Mouse (Mus musculus) right cerebral cortex, postnatal 14 days (tissue): ENCODE results near the gene Anxa4.
A peak's percentile ranks its signal among the peaks of the same experiment; 100 is the strongest.

Experiments
- DNase-seq: peaks from one replicate; pipeline ENCODE4 v3.0.0; 2022

The Anxa4 gene

GRCm38 (mm10) chr6:86749817-86750216, 43.6 kb downstream of the Anxa4 start:
- no peak for DNase-seq

- peak; percentile 33 for DNase-seq
These were observed 46.2 kb downstream of the Anxa4 start for GRCm38 (mm10) chr6:86747171-86747570.

- DNase-seq, result no peak
These were observed 52.7 kb downstream of the Anxa4 start for GRCm38 (mm10) chr6:86740652-86741051.

GRCm38 (mm10) chr6:86736830-86737229, 56.6 kb downstream of the Anxa4 start:
- no peak for DNase-seq

- no peak for DNase-seq
These were observed 57.1 kb downstream of the Anxa4 start for GRCm38 (mm10) chr6:86736313-86736712.

GRCm38 (mm10) chr6:86733183-86733876, 60.1 kb downstream of the Anxa4 start, which contains the start of gene Gmcl1:
Gmcl1 (minus strand) TSS chr6:86733383.
- DNase-seq, result peak; percentile 93

- DNase-seq, result peak; percentile 49
These were observed 60.9 kb downstream of the Anxa4 start for GRCm38 (mm10) chr6:86732276-86733173.

- DNase-seq, result no peak
These were observed 64.7 kb downstream of the Anxa4 start for GRCm38 (mm10) chr6:86728711-86729110.

- DNase-seq, result no peak
These were observed 71.4 kb downstream of the Anxa4 start for GRCm38 (mm10) chr6:86721977-86722376.

GRCm38 (mm10) chr6:86708072-86708774, 85.2 kb downstream of the Anxa4 start:
- DNase-seq, result no peak

- no peak for DNase-seq
These were observed 90.8 kb downstream of the Anxa4 start for GRCm38 (mm10) chr6:86702577-86702976.

GRCm38 (mm10) chr6:86697903-86698302, 95.5 kb downstream of the Anxa4 start:
- DNase-seq, result no peak

GRCm38 (mm10) chr6:86696213-86696612, 97.2 kb downstream of the Anxa4 start:
- no peak for DNase-seq

- peak; percentile 32 for DNase-seq
These were observed 98.9 kb downstream of the Anxa4 start for GRCm38 (mm10) chr6:86694465-86694864.

GRCm38 (mm10) chr6:86689671-86690070, 103.7 kb downstream of the Anxa4 start:
- DNase-seq, result no peak

GRCm38 (mm10) chr6:86686971-86687370, 106.4 kb downstream of the Anxa4 start:
- no peak for DNase-seq
